Mouse (Mus musculus) left cerebral cortex, postnatal 4 days (tissue): ENCODE measurements at regions not wholly inside any gene's neighbourhood (a gene's known extent, or its start where the extent isn't known, plus 50 kb on each side); places are given as distances from the start of the nearest gene placed in this dataset.
"Not testable (repeated sequence)": the region's sequence is repeated elsewhere in the genome, so short reads cannot be mapped to it uniquely, and the experiment has no call there.

ENCODE experiments used
- DNase-seq: peaks from one replicate; pipeline ENCODE4 v3.0.0-alpha.2; 2022
- intact Hi-C: fragments of 180-260 bp; cut with DNase I; formaldehyde crosslinking; loops from one replicate; pipeline ENCODE4 v1.15.1; 2025

DNA sequence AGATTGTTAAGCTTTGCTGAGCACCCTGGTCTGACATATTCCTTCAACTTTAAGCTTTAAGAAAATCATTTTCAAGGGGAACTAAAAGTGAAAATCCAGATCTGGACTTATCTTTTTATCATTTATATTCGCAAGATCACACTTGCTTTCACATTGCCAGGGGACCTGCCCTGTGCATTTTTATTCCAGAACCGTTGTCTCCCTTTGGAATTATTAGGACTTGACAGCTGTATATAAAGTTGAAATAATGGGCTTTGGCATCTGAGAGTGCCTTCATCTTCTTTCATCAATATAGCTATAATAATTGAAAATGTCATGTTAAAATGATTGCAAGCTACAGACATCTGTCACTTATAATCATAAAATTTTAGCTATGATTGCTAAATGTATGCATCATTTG lies 276.8 kb upstream of the Olfm3 start:
- intact Hi-C loops, result no loop called here

DNA sequence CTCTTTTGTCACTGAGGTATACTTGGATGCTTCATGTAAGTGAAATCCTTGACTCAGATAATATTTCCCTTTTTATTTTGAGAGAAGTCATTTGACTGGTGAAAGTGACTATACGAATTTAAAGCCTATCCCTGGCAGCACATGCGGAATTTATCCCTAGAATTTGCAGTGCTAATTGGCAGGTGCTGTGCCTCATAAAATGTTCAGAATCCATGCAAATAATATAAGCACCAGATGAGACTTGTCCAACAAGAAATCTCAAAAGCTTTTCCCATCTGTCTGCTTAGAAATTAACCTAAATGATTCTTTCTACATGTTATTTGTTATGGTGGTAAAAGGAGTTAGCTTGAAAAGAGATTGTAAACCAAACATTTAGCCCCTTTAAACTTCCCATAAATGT lies 268.5 kb upstream of the Olfm3 start:
- DNase-seq, result no peak
- intact Hi-C loops, result no loop called here

More for the DNA sequence above, 276.8 kb upstream of the Olfm3 start:
- DNase-seq, result no peak

DNA sequence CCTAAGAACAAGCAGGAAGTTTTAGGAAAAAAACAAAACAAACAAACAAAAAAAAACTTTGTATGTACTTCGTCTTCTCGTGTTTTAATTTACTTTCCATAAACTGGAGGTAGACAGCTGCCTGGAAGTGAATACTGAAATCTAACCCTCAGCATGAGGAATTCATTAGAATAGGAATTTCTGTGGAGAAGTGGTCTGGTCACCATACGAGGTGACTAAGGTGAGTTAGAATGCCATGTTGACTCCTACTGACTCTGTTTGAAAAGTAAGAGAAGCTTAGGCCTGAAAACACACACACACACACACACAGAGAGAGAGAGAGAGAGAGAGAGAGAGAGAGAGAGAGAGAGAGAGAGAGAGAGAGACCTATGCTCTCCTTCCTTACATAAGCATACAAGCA lies 255.9 kb upstream of the Olfm3 start:
- intact Hi-C loops, result no loop called here
- no peak for DNase-seq

DNA sequence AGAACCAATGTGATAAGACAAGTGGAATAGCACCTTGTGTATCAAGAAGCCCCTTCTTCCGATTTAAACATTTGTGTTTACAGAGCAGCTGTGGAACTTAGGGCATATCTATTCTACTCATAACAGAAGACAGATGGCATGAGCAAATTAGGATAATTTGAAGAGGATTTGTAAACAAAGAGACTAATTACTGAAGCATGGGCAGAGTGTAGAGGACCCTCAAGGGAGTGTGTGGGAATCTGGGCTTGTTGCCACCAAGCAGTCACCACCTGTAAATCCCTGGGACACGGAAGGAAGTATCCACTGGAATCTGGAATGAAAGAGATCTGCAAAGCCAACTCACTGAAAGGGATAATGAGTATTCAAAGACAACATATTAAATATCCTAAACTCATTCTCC lies 205.9 kb upstream of the Olfm3 start:
- intact Hi-C loops, result no loop called here
- peak; percentile 33 for DNase-seq

DNA sequence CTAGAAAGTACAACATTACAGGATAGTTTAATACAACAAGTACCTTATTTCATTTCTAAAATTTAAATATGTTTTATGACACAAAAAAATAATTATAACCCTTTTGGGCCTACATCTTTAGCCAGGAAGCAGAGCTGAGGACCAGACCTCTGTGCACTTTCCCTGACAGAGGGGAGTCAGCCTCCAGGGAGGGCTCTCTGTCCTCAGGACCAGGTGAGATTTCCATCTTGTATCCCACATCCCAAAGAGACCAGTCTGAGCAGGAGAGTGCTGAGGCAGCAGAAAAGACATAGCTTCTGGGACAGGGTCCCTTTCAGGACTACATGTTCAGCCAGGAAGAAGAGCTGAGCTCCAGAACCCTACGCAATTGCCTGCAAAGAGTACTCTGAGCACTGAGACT lies 178.7 kb upstream of the Olfm3 start:
- no peak for DNase-seq
- intact Hi-C loops, result no loop called here

DNA sequence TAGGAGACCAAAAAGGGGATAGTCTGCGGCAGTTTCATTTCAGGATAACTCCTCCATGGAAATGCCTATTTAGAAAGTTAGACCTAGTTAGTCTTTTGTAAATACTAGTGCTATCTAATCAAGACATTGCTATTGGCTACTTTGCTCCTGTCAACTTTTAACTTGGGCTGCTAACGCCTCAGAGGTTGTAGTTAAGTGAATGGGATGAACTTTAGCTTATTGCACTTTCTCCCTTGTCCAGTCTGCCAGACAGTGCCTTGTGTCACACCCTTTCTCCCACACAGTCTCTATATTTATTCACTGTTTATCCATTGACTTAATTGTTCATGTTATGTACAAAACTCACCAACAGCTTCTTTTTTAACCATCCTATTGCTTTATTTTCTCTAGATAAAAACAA lies 167.5 kb upstream of the Olfm3 start:
- no peak for DNase-seq
- intact Hi-C loops, result no loop called here

DNA sequence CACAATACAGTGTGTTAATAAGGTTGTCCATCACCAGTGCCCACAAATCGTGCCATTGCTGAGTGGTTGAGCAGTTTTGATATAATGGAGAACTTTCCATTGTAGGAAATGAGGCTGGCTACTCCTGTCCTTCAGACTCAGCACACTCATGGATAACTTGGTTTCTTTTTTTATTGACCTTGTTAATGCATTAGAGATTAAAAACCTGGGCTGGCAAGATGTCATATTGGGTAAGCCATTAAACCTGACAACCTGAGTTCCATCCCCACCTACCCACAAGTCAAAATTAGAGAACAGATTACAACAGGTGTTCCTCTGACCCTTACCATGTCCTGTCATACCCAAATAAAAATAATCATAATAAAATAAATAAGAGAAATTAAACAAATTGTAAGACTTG lies 159.7 kb upstream of the Olfm3 start:
- intact Hi-C loops, result no loop called here
- no peak for DNase-seq

DNA sequence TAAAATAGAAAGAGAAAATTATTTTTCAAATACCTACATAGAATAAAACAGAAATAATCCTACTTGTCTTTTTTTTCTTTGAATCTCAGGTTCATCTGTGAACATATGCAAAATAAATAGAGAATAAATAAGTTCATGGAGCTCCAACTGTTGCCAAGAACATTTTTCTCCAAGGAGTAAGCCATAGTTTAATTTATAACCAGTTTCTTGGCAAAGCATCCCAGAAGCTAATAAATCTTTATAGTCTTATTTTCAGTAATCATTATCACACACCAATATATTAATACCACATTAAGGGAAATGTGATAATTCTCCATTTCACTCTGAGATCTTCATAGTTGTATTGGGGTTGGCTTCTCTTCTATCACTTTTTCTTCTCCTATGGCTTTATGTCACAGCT lies 158.7 kb upstream of the Olfm3 start:
- no peak for DNase-seq
- intact Hi-C loops, result no loop called here

DNA sequence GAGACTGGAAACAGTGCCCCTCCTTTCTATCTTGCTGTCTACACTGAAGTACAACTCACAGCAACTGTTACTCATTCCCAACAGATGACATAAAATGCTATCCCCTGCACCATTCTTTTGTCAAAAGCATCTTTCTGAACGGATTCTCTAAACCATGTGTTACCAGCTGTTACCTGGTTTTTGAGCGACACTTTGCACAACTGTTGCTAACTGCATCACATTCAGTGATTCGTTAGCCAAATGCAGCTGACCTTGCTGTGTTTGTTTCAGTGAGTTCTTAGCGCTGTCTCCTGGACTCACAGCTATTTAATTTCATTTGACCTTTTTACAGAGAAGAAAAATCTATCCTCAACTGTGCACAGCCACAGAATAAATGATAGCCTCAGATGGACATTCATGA lies 146.6 kb upstream of the Olfm3 start:
- no peak for DNase-seq
- intact Hi-C loops, result no loop called here

DNA sequence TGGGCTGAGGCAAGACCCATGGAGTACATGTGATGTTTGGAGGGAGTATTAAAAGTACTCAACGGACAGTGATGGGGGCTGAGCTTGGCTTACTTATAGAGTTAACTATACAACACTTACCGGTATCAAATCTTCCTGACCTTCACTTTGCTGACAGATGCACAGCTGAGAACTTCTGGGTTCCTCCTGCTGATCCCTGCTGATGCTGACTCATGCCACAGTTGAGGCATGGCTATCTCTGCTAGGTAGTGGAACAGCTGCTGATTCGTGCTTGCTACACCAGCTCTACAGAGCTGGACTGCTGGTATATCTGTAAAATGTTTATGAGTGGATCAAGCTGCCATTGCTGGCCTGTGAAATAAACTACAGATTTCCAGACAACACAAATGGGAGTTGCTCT lies 145.3 kb upstream of the Olfm3 start:
- intact Hi-C loops, result no loop called here
- no peak for DNase-seq

DNA sequence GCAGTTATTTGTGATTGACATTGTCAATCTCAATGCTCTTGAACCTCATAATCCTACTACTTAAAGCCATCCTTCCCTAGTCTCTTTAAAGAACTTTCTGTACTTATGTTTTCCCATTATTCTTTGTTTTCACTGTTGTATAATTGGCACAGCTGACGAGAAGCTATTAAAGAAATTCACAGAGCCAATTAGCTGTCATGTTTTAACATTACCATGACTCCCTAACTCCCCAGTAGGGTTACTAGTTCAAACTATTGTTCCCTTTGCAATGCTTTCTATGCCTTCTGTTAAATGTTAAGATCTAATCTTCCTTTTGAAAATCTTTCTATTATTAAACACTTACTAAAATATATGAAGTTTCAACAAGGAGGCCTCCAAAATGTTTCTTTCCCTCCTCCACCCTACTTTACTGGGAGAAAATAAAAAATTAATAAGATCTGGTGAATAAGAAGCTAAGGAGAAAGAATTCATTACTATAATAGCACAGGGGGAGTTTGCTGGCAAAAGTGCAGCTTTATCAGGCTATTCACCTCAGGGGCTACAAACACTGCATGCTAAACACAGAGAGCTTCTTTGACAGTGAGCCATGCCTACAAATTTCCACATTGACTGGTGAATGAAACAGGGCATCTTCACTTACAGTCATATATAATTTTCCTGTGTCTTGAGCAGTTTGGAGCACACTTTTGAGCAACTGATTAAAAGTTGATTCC lies 144.4 kb upstream of the Olfm3 start:
- intact Hi-C loops, result no loop called here
- DNase-seq, result no peak

DNA sequence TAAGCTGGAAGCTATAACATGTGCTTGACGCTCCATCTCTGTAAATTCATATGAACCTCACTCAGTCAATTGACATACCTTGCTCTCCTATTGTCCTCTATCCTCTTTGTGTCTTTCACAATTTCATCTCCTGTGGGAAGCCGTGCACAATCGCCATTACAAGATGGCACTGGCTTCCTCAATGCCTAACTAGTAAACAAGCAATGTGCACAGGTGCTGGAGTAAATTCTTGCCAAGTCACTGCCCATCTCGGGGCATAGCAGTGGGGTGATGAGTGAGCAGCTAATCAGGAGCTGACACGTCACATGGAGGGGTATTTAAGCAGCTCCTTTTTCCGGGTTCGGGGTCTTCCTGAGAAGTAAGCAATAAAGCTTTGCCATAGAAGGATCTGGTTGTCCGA lies 141.5 kb upstream of the Olfm3 start:
- DNase-seq, intact Hi-C loops: not testable (repeated sequence)

DNA sequence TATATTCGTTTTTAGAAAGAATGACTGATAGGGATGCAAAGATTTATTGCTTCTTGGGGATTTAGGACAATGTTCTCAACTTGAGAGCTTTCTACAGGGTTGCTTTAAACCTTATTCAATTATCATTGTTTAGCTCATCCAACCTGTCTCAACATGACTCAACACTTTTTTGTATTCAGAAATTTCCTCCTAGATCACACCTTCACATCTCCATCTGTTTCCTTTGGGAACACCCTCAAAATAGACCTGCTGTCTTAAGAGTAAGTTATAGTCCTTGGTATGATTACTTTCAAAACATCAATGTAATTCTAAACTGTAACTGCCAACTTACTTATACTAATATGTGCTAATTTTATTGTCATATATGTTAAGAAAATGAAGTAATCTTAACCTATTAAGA lies 114.8 kb upstream of the Olfm3 start:
- intact Hi-C loops, result no loop called here
- DNase-seq, result no peak

DNA sequence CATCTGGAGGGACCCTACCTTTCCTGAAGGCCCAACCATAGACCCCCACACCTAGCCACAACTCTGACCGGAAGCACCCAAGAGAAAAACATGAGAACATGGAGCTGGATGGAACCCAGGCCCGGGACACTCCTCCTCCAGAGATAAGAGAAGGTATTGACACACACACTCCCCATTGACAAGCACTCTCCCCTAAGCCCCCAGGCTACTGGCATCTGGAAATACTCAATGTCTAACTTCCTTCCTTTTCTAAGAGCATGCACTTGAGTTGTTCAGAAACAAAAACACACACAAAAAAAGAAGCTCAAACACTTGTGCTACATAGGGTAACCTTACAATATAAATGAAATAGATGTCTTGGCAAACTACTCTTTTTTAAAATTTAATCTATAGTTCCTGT lies 113.9 kb upstream of the Olfm3 start:
- no peak for DNase-seq
- intact Hi-C loops, result no loop called here

DNA sequence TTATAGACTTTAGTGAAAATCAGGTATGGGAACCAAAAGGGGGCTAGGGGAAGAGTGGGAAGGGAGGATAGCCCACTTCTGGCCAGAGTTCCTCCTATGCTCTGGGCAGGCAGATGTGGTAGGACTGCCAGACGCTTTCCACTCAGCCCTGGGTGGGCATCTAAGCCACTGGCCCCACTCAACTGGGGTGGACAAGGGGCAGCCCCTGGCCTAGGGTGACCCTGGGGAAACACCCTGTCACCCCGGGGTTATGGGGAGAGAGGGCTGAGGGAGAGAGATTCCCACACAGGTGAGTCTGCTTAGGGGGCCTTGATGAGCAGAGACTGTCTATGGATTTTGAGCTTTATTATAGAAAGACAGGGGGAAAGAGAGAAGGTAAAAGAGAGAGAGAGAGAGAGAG lies 70.8 kb upstream of the Olfm3 start:
- no peak for DNase-seq
- intact Hi-C loops, result no loop called here
